ENCODE assay signal across 23 mouse cellular contexts in the genomic region with DNA sequence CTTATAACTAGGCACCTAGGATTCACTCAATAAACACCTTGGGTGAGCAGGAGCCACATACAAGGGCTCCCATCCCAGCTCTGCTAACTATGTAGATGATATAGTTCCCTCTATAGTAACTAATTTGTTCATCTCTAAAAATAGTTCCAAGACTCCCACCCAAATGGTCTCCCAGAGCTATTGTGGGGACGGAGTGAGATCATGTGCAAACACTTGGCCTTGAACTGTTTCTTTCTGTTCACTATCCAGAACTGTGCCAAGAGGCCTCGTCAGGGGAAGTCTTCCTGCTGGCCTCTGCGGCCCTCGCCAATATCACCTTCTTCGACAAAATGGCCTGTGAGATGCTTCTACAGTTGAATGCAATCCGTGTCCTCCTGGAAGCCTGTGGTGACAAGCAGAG.
A peak's percentile ranks its signal among the peaks of the same experiment; 100 is the strongest.
DNase-seq lines count a peak whose midpoint lies in the region; ATAC-seq lines count a peak whose summit lies in the region.
"Had no signal": no experiment of that assay in that cellular context is flagged by ENCODE, and none has a peak within 500 bp of the region (broad histone marks: within the 10 kb centered on the region; RNA-seq: fewer than 3 reads in every experiment).

No protein-coding gene starts in this region.

- peaks cover 16% of the 10 kb centered on the region for H3K4me1 ChIP-seq in heart, embryonic 13.5 days
- H3K4me1 ChIP-seq in heart, embryonic 16.5 days (ENCODE audit: control insufficient read depth, insufficient read depth, low read length): peaks cover 12% of the 10 kb centered on the region

- no peaks in the 10 kb centered on the region for H3K36me3 ChIP-seq in heart, embryonic 13.5 days
- H3K36me3 ChIP-seq in heart, embryonic 16.5 days (ENCODE audit: control insufficient read depth, insufficient read depth): no peaks in the 10 kb centered on the region
- H3K36me3 ChIP-seq: forebrain, embryonic 10.5 days had no signal

- no peak overlapping the region for H3K4me2 ChIP-seq in heart, embryonic 13.5 days
- no peak overlapping the region for H3K4me2 ChIP-seq in heart, embryonic 16.5 days (ENCODE audit: low read depth, low read length)
- H3K4me2 ChIP-seq: forebrain, embryonic 13.5 days; hindbrain, embryonic 14.5 days had no signal

- H3K27ac ChIP-seq in heart, embryonic 13.5 days (replicated peaks): 0 out of 2 replicates have a peak overlapping the region, but pooled peaks have one; percentile 34
- H3K27ac ChIP-seq in heart, embryonic 16.5 days (ENCODE audit: low read length): peak overlapping the region; percentile 9
- H3K27ac ChIP-seq: forebrain, embryonic 10.5 days; forebrain, embryonic 13.5 days; heart, adult 2 months; hindbrain, embryonic 14.5 days; hindbrain, postnatal 0 days had no signal

- intact Hi-C loops in heart, postnatal 14 days (cut with DNase I): no loop called here

- no peaks in the 10 kb centered on the region for H3K27me3 ChIP-seq in heart, embryonic 13.5 days (replicated peaks)
- H3K27me3 ChIP-seq in heart, embryonic 16.5 days (ENCODE audit: control insufficient read depth, insufficient read depth, low read length): no peaks in the 10 kb centered on the region
- H3K27me3 ChIP-seq: forebrain, embryonic 13.5 days had no signal

- WGBS in heart, embryonic 13.5 days: 45% methylated on average over 6 of the region's 6 CpGs
- 41% methylated on average over 6 of the region's 6 CpGs for WGBS in heart, embryonic 16.5 days

- H3K9me3 ChIP-seq in heart, embryonic 13.5 days: no peaks in the 10 kb centered on the region
- no peaks in the 10 kb centered on the region for H3K9me3 ChIP-seq in heart, embryonic 16.5 days (replicated peaks; ENCODE audit: control insufficient read depth, low read length)
- H3K9me3 ChIP-seq: forebrain, embryonic 10.5 days; forebrain, embryonic 13.5 days had no signal

- ATAC-seq in heart, embryonic 13.5 days (ENCODE audit: extremely low read depth, insufficient number of reproducible peaks, low FRiP score, low TSS enrichment): no peak
- ATAC-seq in heart, embryonic 16.5 days (replicated peaks; ENCODE audit: extremely low read depth, insufficient read depth, low FRiP score): peak; percentile 74
- ATAC-seq: activated CD4-positive, CD25-positive, alpha-beta regulatory T cell, adult 4 months; forebrain, embryonic 13.5 days; forebrain, embryonic 16.5 days; hindbrain, postnatal 0 days; inflammation-experienced regulatory T-cells, adult 6 months; intestine, embryonic 16.5 days had no signal

- peak; percentile 15 to 17 for DNase-seq in cerebellum, postnatal 10 days
- no peak for DNase-seq in cerebellum, adult 18-20 months
- DNase-seq in heart, postnatal 4 days: no peak
- DNase-seq in heart, postnatal 14 days: no peak
- DNase-seq: adrenal gland, adult 8-10 months; adrenal gland, postnatal 25 days; cerebellum, adult 11-12 months; cerebellum, adult 9-10 months; gastrocnemius, postnatal 10 days; gastrocnemius, postnatal 36 days; heart, adult 2 months; kidney, adult 18-20 months; kidney, adult 9 months had no signal

- no peak overlapping the region for H3K4me3 ChIP-seq in heart, embryonic 13.5 days
- H3K4me3 ChIP-seq in heart, embryonic 16.5 days (ENCODE audit: low read length): no peak overlapping the region
- H3K4me3 ChIP-seq: forebrain, embryonic 10.5 days; forebrain, embryonic 13.5 days; heart, adult 2 months had no signal

- H3K9ac ChIP-seq in heart, embryonic 13.5 days: no peak overlapping the region
- H3K9ac ChIP-seq in heart, embryonic 16.5 days (ENCODE audit: low read length): no peak overlapping the region
- H3K9ac ChIP-seq: forebrain, embryonic 13.5 days; hindbrain, embryonic 14.5 days had no signal

Comparison
In these comparisons a context has a peak if more than half of its experiments do, and no peak if none do; other contexts are left out.
1. DNase-seq: peak in cerebellum, postnatal 10 days (2 of 2); none in cerebellum, adult 18-20 months (0 of 2), heart, postnatal 4 days (single experiment) and heart, postnatal 14 days (0 of 2).